Mouse (Mus musculus): ENCODE results near the gene Prss8. TPM values are rescaled to one million over a fixed set of nuclear protein-coding genes. Genes with fewer than 3 reads are reported as not detected.
"Not testable (repeated sequence)": the region's sequence is repeated elsewhere in the genome, so short reads cannot be mapped to it uniquely, and the experiment has no call there.

Gene Prss8
- polyA plus RNA-seq, 1 experiment from 2014 or later, result 0.09 TPM

- H3K9me3 ChIP-seq (replicated peaks), result no peaks in the 10 kb centered on the region
- H3K27me3 ChIP-seq, result no peaks in the 10 kb centered on the region
- WGBS, result 8% methylated on average over 38 of the region's 38 CpGs
- peak within 1 kb of the TSS; percentile 93 for H3K4me2 ChIP-seq
- H3K4me3 ChIP-seq, result peak within 1 kb of the TSS; percentile 73
- peak within 1 kb of the TSS; percentile 79 for H3K27ac ChIP-seq
- peak; percentile 93 for ATAC-seq
- peaks cover 19% of the 10 kb centered on the region for H3K4me1 ChIP-seq
- H3K36me3 ChIP-seq (ENCODE audit: poor library complexity, severe bottlenecking), result peaks cover 41% of the 10 kb centered on the region
- H3K9ac ChIP-seq, result peak within 1 kb of the TSS; percentile 90
These were observed 25.7 kb downstream of the Prss8 start, which contains the start of gene Bckdk for GRCm38 (mm10) chr7:127903971-127904796. Bckdk (plus strand) TSS chr7:127904082.

DNA sequence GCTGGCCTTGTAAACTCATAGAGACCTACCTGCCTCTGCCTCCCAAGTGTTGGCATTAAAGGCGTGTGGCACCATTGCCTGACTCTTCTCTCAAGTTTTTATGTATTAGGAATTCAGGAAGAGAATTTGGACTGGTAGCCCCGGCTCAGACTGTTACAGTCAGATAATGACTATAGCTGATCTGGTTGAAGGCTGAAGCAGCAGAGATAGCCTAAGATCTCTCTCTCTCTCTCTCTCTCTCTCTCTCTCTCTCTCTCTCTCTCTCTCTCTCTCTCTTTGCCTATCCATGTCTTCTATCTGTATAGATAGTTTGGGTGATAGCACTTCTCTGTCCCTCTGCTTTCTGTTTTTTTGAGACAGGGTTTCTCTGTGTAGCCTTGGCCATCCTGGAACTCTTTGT, 28.1 kb downstream of the Prss8 start:
- 89% methylated on average over 2 of the region's 2 CpGs for WGBS
- no peak for ATAC-seq
- Histone ChIP-seq H3K4me1 (peaks cover 19% of the 10 kb centered on the region), H3K36me3 (ENCODE audit: poor library complexity, severe bottlenecking) (peaks cover 17% of the 10 kb centered on the region), H3K9ac (no peak overlapping the region), H3K27ac (no peak overlapping the region), H3K4me3 (no peak overlapping the region), H3K27me3 (no peaks in the 10 kb centered on the region), H3K9me3 (replicated peaks) (no peaks in the 10 kb centered on the region), H3K4me2 (no peak overlapping the region)

GRCm38 (mm10) chr7:127899997-127900396, 29.9 kb downstream of the Prss8 start:
- no peaks in the 10 kb centered on the region for H3K9me3 ChIP-seq (replicated peaks)
- H3K4me3 ChIP-seq, result no peak overlapping the region
- 50% methylated on average over 7 of the region's 7 CpGs for WGBS
- no peak for ATAC-seq
- no peak overlapping the region for H3K4me2 ChIP-seq
- H3K36me3 ChIP-seq (ENCODE audit: poor library complexity, severe bottlenecking), result no peaks in the 10 kb centered on the region; the same call in 1 of the 2 replicates
- H3K4me1 ChIP-seq, result peaks cover 9% of the 10 kb centered on the region
- no peak overlapping the region for H3K27ac ChIP-seq
- H3K9ac ChIP-seq, result no peak overlapping the region
- H3K27me3 ChIP-seq, result no peaks in the 10 kb centered on the region

DNA sequence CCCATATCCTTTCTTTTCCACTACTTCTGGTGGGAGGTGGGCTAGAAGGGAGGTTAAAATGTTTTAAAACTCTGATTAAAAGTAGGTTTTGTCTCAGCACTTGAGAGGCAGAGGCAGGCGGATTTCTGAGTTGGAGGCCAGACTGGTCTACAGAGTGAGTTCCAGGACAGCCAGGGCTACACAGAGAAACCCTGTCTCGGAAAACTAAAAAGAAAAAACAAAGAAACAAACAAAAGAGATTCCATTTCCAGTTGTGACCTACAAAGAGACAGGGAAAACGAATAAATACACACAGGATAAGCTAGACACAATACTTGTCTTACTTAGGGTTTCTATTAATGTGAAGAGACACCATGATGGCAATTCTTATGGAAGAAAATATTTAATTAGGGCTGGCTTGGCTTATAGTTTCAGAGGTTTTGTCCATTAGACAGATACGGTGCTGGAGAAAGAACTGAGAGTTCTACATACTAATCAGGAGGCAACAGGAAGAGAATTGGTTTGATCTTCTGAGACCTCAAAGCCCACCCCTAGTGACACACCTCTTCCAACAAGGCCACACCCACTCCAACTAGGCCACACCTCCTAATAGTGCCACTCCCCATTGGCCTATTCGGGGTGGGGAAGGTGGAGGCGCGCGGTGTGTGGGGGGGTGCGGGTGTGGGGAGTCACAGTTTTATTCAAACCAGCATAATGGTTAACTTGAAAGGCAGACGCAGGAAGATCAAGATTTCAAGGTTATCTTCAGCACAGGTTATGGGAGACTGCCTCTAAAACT, 31.5 kb downstream of the Prss8 start:
- Histone ChIP-seq H3K9ac (no peak overlapping the region), H3K4me2 (no peak overlapping the region), H3K27ac (no peak overlapping the region), H3K36me3 (ENCODE audit: poor library complexity, severe bottlenecking) (0 out of 2 replicates have a peak, but pooled peaks cover 5% of the 10 kb centered on the region), H3K4me1 (peaks cover 10% of the 10 kb centered on the region), H3K4me3 (no peak overlapping the region), H3K9me3 (replicated peaks) (no peaks in the 10 kb centered on the region), H3K27me3 (no peaks in the 10 kb centered on the region)
- 38% methylated on average over 10 of the region's 10 CpGs for WGBS
- ATAC-seq, result no peak

DNA sequence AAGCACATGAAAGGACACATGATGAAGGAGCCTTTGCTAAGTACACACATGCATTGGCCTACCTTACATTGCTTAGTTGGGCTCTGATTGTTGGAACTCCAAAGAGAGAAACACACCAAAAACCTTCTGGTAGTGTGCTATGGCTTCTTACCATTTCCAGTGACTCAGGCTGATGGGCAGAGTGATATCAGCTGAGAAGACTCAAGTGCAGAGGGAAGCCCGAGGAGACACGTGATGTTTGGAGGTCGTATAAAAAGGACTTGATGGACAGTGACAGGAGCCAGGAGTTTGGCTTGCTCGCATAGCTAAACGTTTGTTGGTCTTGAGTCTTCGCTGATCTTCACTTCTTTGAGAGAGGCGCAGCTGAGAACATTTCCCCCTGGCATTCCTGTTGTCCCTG, 32.4 kb downstream of the Prss8 start:
- WGBS, result 89% methylated on average over 7 of the region's 7 CpGs
- Histone ChIP-seq H3K4me2 (no peak overlapping the region), H3K4me3 (no peak overlapping the region), H3K36me3 (ENCODE audit: poor library complexity, severe bottlenecking) (peaks cover 13% of the 10 kb centered on the region), H3K27ac (no peak overlapping the region), H3K9me3 (replicated peaks) (no peaks in the 10 kb centered on the region), H3K4me1 (peaks cover 10% of the 10 kb centered on the region), H3K27me3 (no peaks in the 10 kb centered on the region), H3K9ac (no peak overlapping the region)
- no peak for ATAC-seq

GRCm38 (mm10) chr7:127896384-127896783, 33.5 kb downstream of the Prss8 start:
- ATAC-seq, result no peak
- Histone ChIP-seq H3K36me3 (ENCODE audit: poor library complexity, severe bottlenecking) (peaks cover 18% of the 10 kb centered on the region), H3K9ac (no peak overlapping the region), H3K27ac (no peak overlapping the region), H3K4me2 (no peak overlapping the region), H3K4me1 (peaks cover 10% of the 10 kb centered on the region), H3K27me3 (no peaks in the 10 kb centered on the region), H3K4me3 (no peak overlapping the region), H3K9me3 (replicated peaks) (no peaks in the 10 kb centered on the region)
- WGBS, result 62% methylated on average over 13 of the region's 13 CpGs

DNA sequence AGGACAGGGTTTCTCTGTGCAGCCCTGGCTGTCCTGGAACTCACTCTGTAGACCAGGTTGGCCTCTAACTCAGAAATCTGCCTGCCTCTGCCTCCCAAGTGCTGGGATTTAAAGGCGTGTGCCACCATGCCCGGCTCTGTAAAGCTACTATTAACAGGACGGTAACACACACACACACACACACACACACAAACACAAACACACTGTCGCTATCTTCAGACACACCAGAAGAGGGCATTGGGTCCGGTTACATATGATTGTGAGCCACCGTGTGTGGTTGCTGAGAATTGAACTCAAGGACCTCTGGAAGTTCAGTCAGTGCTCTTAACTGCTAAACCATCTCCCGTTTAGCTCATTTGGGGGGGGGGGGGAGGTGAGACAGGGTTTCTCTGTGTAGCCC, 34.0 kb downstream of the Prss8 start:
- not testable (repeated sequence) for H3K9ac ChIP-seq; H3K27me3 ChIP-seq; ATAC-seq; H3K27ac ChIP-seq; H3K9me3 ChIP-seq (replicated peaks)
- peak overlapping the region; percentile 78 for H3K4me2 ChIP-seq
- WGBS, result 69% methylated on average over 7 of the region's 7 CpGs
- peak overlapping the region; percentile 54; the same call in 1 of the 2 replicates for H3K4me3 ChIP-seq
- peaks cover 23% of the 10 kb centered on the region for H3K36me3 ChIP-seq (ENCODE audit: poor library complexity, severe bottlenecking)
- H3K4me1 ChIP-seq, result peaks cover 10% of the 10 kb centered on the region

- peak within 1 kb of the TSS; percentile 78 for H3K4me2 ChIP-seq
- ATAC-seq, result peak; percentile 98
- WGBS, result under 1% methylated on average over 26 of the region's 26 CpGs
These were observed 34.5 kb downstream of the Prss8 start, which contains the start of the genes Gm21974 and Vkorc1 for GRCm38 (mm10) chr7:127895442-127895841. Gm21974 (minus strand) TSS chr7:127895454. Vkorc1 (minus strand) TSS chr7:127895617.

DNA sequence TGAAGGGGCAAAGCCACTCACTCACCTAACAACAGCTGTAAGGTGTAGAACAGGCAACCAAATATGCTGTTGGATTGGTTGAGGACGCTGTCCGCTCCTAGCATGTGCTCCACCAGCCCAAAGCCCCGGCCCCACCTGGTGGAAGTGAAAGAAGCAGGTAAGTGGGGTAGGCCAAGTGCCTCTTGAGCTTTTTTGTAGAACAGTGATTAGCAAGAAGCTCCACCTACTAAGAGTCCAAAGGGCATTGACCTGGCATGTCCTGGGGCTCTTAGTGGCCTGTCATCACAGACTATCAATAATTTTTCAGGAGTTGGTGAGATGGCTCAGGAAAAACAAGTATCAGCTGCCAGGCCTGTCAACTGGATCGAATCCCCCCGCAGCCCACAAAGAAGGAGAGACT, 35.4 kb downstream of the Prss8 start:
- 83% methylated on average over 5 of the region's 5 CpGs for WGBS
- Histone ChIP-seq H3K27ac (no peak overlapping the region), H3K9ac (peak overlapping the region; percentile 66), H3K4me3 (peak overlapping the region; percentile 54), H3K4me1 (peaks cover 10% of the 10 kb centered on the region), H3K9me3 (replicated peaks) (no peaks in the 10 kb centered on the region), H3K36me3 (ENCODE audit: poor library complexity, severe bottlenecking) (peaks cover 38% of the 10 kb centered on the region), H3K27me3 (no peaks in the 10 kb centered on the region), H3K4me2 (peak overlapping the region; percentile 78)
- no peak for ATAC-seq

More at GRCm38 (mm10) chr7:127895442-127895841, 34.5 kb downstream of the Prss8 start, which contains the start of the genes Gm21974 and Vkorc1:
- Histone ChIP-seq H3K9ac (peak within 1 kb of the TSS; percentile 66), H3K27ac (peak within 1 kb of the TSS; percentile 66), H3K27me3 (no peaks in the 10 kb centered on the region), H3K4me1 (peaks cover 10% of the 10 kb centered on the region), H3K36me3 (ENCODE audit: poor library complexity, severe bottlenecking) (peaks cover 28% of the 10 kb centered on the region), H3K9me3 (replicated peaks) (no peaks in the 10 kb centered on the region), H3K4me3 (peak within 1 kb of the TSS; percentile 54)

- WGBS, result 36% methylated on average over 4 of the region's 4 CpGs
- Histone ChIP-seq H3K9ac (no peak within 1 kb of the TSS), H3K27ac (no peak within 1 kb of the TSS), H3K4me3 (no peak within 1 kb of the TSS), H3K4me1 (peaks cover 10% of the 10 kb centered on the region), H3K27me3 (no peaks in the 10 kb centered on the region), H3K9me3 (replicated peaks) (no peaks in the 10 kb centered on the region), H3K4me2 (no peak within 1 kb of the TSS), H3K36me3 (ENCODE audit: poor library complexity, severe bottlenecking) (peaks cover 74% of the 10 kb centered on the region)
- ATAC-seq, result no peak
These were observed 39.1 kb downstream of the Prss8 start, which contains the start of gene Prss53 for GRCm38 (mm10) chr7:127890798-127891197. Prss53 (minus strand) TSS chr7:127890970.

DNA sequence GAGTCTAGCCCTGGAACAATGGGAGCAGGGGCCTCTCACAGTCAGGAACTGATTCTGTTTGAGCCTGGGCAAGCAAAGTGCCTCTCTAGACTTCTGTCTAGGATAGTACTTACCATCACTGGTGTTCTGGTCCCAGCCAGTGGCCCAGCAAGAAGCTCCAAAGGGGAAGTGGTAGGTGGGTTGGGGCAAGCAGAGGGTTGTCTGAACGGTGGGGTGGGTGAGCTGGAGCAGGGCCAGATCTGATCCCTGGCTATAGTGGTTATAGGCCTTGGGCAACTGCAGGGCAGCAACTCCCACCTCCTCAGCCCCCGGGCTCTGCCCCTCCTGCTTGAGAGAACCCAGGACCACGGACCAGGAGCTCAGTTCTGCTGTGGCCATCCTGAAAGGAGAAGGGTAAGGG, 41.1 kb downstream of the Prss8 start:
- H3K27ac ChIP-seq, result no peak overlapping the region
- peaks cover 18% of the 10 kb centered on the region for H3K4me1 ChIP-seq
- WGBS, result 80% methylated on average over 3 of the region's 3 CpGs
- no peak for ATAC-seq
- no peak overlapping the region for H3K4me3 ChIP-seq
- peaks cover 94% of the 10 kb centered on the region for H3K36me3 ChIP-seq (ENCODE audit: poor library complexity, severe bottlenecking)
- no peaks in the 10 kb centered on the region for H3K9me3 ChIP-seq (replicated peaks)
- H3K27me3 ChIP-seq, result no peaks in the 10 kb centered on the region
- H3K9ac ChIP-seq, result no peak overlapping the region
- H3K4me2 ChIP-seq, result no peak overlapping the region

DNA sequence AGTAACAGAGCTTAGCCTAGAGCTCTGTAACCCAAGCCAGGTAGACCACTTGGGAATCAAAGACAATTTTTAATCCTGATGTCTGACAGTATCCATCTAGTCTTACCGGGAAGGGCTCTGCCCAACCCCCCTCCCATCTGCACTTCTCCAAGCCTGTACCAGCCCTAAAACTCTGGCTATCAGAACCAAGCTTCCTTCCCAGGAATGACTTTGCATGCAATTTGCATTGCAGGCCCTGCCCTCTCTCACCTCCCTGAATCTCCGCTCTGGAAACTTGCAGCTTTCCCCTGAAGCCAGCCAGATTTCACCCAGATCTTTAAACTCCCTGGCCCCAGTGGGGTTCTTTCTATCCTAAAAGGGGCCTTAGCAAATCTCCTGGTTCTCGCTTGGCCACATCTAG, 42.1 kb downstream of the Prss8 start:
- no peak for ATAC-seq
- H3K4me2 ChIP-seq, result no peak overlapping the region
- peaks cover 94% of the 10 kb centered on the region for H3K36me3 ChIP-seq (ENCODE audit: poor library complexity, severe bottlenecking)
- H3K4me1 ChIP-seq, result peaks cover 28% of the 10 kb centered on the region
- no peaks in the 10 kb centered on the region for H3K9me3 ChIP-seq (replicated peaks)
- H3K9ac ChIP-seq, result no peak overlapping the region
- 86% methylated on average over 3 of the region's 3 CpGs for WGBS
- H3K27me3 ChIP-seq, result no peaks in the 10 kb centered on the region
- H3K27ac ChIP-seq, result no peak overlapping the region
- no peak overlapping the region for H3K4me3 ChIP-seq
